Mouse (Mus musculus): ENCODE results near the gene Tmem267.
A peak's percentile ranks its signal among the peaks of the same experiment; 100 is the strongest.
"Not testable (repeated sequence)": the region's sequence is repeated elsewhere in the genome, so short reads cannot be mapped to it uniquely, and the experiment has no call there.

The Tmem267 gene

DNA sequence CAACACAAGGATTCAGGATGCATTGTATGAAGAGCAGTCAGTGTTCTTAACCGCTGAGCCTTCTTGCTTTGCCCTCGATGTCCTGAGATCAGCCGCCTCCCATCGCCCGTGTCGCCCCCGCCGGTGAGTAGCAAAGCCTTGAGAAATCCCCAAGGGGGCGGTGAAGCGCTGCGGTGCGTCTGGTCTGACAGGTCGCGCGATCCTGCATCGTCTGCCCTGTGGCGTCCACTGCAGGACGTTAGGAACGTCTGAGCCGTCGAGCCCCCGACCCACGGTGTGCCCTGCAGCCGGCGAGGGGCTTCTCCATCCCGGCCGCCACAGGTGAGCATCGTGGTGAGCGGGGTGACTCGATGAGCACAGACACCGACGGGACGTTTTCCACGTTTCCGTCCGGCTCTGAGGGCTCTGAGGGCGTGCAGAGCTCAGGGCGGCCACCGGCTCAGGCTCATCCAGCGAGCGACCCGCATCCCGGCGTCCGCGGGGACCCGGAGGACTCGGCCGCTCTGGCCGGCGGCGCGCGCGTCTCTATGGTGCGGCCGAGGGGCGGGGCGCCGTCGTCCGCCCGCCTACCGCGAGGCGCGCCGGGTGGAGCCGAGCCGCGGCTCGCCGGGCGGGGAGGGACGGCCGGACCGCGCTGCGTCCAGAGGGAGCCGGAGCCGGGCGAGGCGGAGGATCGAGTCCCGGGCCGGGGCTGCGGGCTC lies at the start of gene Tmem267, which contains the start of gene 3110070M22Rik:
Tmem267 (plus strand) TSS at position 160 of the 701 bp plus-strand sequence.
3110070M22Rik (minus strand) TSS at position 504 of the 701 bp plus-strand sequence.
- peak; percentile 89 for DNase-seq (ENCODE audit: low read depth)

DNA sequence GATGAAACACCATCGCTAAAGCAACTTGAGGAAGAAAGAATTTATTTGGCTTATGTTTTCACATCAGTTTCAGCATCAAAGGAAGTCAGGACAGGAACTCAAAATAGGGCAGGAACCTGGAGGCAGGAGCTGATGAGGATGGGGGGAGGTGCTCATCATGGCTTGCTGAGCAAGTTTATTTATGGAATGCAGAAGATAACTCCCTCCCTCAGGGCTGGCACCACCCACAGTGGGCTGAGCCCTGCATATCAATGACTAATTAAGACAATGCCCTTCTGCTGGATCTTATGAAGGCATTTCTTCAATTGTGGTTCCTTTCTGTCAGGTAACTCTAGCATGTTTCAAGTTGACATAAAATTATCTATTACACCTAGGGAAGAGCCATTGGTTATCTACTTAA lies 45.6 kb upstream of the Tmem267 start:
- DNase-seq (ENCODE audit: low read depth) = no peak

DNA sequence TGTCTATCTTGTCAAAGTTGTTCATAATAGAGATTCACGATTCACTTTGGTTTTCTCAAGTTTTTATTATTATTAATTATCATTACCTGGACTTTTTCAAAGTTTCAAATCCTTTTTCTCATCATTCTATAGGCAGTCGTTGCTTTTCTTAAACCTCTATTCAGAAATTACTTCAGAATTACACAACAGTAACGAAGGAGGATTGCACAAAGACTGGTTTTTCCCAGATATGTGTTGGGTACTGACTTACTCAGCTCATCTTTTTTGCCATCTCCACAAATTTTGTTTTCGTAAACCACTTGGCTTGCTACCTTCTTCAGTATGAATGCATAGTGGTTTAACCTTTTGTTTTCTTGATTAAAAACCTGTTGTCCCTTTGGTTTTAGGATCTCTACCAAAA lies 34.3 kb upstream of the Tmem267 start:
- no peak for DNase-seq (ENCODE audit: low read depth)

DNA sequence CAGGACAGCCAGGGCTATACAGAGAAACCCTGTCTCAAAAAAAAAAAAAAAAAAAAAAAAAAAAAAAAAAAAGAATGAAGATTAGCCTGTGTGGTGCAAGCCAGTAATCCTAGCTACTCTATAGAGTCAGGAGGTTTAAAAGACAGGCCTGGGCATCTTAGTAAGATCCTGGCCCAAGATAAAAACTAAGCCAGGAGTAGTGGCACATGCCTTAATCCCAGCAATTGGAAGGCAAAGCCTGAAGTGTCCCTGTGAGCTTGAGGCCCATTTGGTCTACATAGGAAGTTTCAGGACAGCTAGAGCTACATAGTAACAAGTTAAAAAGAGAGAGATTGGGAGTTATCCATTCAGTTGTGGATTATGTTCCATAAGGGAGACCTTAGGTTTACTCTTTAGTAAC lies 32.8 kb upstream of the Tmem267 start:
- DNase-seq (ENCODE audit: low read depth) = no peak

DNA sequence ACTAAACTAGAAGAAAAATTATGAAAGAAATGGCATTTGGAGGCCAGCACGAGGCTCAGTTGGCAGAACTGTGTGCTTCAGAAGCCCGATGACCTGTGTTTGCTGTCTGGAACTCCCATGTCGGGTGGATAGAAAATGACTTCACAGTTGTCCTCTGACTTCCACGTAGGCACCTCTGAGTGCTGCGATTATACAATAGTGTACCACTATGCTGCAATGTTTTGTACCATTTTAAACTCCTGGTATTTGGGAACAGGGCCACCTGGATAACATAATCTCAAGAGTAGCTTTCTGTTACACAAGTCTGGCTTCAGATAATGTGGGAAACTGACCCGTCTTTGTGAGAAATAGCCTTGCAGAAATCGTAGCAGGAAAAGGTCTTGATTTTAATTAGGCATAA lies 31.5 kb upstream of the Tmem267 start:
- DNase-seq (ENCODE audit: low read depth) = no peak

DNA sequence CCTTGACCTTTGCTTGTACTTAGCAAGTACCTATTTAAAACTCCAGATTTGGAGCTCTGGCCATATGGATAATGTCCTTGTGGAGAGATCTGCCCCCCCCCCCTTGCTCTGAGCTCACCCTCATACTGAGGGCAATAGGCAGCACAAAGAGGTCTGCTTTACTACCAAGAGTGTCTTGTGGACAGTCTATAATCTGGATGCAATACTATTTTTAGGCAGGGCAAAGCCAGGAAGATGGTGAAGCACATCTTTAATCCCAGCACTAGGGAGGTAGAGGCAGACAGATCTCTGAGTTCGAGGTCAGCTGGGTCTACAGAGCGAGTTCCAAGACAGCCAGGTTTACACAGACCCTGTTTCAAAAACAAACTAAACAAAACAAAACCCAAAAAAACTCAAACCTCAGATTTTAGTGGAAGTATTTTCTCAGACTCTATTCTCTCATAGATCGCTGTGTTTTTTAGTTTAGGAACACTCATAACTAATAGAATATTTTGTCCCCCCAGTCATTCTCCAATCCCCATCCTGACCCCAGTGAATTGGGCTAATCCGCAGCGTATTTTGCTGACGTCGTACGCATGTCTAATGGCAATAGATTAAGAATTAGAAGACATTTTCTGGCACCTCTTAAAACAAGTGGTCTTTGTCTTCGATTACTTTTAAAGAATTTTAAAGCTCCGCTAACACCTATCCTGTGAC lies 25.8 kb upstream of the Tmem267 start:
- DNase-seq (ENCODE audit: low read depth) = no peak

DNA sequence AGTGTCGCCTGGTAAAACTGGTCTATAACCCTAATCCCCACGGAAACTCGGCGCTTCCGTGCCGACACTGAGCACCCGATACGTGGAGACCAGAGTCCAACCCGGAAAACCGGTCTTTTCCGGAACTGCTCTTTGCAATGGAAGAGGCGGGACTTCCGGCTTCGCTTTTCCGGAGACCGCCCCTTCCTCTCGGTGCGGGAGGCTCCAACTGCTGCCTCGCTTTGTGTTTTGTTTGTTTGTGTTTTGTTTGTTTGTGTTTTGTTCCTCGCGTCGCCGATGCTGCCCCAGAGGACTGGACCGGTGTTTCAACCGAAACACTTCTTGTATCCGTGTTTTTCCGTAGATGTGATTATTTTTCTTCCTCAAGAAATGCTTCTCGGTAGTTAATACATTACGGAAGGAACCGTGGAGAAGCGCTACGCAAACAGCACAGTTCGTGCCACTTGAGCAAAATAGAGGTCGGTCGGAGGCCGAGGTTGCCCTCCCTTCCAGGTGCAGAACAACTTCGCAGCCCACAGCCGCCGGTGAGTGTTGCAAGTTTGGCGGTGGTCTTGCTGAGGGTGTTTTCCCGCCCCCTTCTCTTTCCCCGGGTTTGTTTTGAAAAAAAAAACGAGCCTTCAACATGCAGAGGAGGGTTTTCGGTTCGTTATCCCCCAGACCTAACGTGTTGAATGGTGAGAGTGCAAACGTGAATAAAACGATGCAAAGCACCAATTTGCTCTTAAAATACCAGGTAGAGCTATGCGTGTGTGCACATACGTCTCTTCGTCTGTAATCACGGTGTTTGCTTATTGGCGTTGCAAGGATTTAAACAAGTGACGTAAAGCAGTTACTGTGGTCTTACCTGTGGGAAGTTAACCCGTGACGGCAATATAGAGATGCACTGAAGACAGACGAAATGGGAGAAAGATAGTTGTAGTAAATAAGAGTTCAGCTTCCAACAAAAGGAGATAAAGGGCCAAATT lies 25.0 kb upstream of the Tmem267 start, which contains the start of gene 4833420G17Rik:
4833420G17Rik (plus strand) TSS at position 173 of the 965 bp plus-strand sequence.
- DNase-seq (ENCODE audit: low read depth) = peak; percentile 93

DNA sequence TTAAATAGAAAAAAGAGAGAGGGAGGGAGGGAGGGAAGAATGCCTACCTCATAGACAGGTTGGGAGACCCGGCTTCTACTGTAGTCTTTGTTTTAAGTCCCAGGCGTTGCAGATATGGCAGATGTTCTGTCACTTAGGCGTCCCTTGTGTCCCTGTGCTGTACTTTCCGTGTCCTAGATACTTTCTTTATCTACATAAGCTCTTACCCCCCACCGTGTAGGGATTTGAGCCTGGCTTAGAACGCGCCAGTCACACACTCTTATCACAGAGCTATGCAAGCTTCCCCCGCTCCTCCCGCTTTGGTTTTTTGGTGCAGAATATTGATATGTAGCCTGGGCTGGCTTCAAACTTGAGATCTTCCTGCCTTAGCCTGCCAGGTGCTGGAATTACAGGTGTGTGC lies 11.2 kb upstream of the Tmem267 start:
- DNase-seq (ENCODE audit: low read depth) = no peak

DNA sequence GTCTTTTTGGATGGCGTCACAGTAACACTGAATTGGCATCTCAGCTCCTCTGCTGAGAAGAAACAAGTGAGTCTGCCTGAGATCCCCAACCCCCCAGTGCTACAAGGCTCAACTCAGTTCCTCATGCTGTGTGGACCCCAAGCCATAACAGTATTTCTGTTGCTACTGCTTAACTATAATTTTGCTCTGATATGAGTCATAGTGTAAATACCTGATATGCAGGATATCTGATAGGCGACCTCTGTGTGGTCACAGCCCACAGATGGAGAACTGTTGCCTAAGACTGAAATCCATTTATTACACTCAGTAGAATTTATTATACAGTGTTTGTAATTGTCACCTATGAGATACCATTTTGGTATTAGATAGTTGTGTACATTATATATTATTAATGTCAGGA lies 10.1 kb upstream of the Tmem267 start:
- no peak for DNase-seq (ENCODE audit: low read depth)

DNA sequence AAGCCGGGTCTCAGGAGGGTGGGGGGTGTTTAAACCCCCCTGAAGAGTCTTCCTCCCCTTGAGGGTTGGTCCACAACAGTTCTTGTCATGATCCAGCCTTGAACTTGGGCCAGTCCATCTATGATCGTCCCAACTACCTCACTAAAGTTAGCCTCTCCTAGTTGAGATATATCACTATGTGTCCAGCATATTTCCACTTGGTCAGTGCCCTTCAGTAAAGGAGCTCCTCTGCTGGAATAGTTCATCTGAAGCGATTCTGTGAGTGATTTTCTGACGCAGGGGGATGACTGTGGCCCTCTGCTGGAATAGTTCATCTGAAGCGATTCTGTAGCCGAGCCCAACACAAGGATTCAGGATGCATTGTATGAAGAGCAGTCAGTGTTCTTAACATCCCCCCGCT lies 485 bp upstream of the Tmem267 start:
- DNase-seq (ENCODE audit: low read depth) = peak; percentile 9

DNA sequence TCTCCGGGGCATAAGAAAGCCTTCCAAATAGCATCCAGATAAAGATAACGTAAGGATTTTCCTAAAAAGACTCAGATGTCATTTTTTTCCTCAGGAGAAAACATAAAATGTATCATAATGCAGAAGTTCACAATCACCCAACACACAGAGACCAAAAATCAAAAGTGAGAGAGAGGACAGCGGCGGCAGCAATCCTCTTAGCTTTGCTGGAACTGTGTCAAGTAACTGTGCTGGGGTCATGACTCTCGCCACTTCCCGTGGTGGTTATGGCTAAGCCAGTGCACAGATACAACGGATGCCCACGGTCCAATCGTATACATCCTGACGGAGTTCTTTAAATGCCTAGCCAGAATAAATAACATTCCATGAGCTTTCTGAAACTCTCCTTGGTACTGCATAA lies 4.2 kb downstream of the Tmem267 start:
- not testable (repeated sequence) for DNase-seq (ENCODE audit: low read depth)

DNA sequence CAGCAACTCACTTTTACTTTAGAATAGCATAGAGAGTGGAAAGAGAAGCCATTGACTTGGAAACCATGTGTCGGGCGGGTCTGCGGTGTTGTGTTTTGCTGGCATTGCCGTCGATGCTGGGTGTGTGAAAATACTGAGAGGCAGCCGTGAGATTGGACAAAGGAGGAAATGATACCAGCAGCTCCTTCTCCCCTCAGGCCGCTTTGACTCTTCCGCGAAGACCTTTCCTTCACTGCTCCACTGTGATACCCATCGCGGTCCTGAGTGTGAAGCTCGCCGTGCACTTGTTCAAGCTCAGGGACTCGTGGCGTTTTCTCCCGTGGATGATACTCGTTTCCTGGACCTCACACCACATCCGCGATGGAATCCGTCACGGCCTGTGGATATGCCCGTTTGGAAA lies 7.1 kb downstream of the Tmem267 start:
- DNase-seq (ENCODE audit: low read depth) = not testable (repeated sequence)

DNA sequence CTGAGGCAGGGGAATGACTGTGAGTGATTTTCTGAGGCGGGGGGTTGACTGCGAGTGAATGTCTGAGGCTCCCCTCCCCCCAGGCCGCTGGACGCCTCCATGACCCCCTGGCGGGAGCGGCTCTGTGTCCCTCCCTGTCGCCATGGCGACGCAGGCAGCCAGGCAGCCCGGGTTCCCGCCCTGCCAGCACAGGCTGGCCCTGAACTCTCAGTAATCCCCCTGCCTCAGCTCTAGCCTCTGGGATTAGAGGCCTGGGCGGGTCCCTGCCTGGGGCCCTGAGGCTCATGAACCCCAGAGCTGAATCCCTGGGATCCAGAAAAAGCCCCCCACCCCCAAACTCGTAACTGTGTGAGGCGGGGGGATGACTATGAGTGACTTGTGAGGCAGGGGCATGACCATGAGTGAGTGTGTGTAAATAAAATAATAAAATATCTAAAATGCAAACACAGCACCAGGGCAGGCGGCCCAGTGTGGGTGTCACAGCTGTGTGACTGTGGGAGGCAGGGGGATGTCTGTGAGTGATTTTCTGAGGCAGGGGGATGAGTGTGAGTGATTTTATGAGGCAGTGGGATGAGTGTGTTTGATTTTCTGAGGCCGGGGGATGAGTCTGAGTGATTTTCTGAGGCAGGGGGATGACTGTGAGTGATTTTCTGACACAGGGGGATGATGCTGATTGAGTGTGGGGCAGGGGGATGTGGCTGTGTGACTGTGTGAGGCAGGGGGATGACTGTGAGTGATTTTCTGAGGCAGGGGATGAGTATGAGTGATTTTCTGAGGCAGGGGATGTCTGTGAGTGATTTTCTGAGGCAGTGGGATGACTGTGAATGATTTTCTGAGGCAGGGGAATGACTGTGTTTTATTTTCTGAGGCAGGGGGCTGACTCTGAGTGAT lies 108.7 kb downstream of the Tmem267 start:
- DNase-seq (ENCODE audit: low read depth) = peak; percentile 77

DNA sequence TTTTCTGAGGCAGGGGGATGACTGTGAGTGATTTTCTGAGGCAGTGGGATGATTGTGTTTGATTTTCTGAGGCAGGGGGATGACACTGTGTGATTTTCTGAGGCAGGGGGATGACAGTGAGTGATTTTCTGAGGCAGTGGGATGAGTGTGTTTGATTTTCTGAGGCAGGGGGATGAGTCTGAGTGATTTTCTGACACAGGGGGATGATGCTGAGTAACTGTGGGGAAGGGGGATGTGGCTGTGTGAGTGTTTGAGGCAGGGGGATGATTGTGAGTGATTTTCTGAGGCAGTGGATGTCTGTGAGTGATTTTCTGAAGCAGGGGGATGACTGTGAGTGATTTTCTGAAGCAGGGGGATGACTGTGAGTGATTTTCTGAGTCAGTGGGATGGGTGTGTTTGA lies 110.6 kb downstream of the Tmem267 start:
- DNase-seq (ENCODE audit: low read depth) = peak; percentile 61

DNA sequence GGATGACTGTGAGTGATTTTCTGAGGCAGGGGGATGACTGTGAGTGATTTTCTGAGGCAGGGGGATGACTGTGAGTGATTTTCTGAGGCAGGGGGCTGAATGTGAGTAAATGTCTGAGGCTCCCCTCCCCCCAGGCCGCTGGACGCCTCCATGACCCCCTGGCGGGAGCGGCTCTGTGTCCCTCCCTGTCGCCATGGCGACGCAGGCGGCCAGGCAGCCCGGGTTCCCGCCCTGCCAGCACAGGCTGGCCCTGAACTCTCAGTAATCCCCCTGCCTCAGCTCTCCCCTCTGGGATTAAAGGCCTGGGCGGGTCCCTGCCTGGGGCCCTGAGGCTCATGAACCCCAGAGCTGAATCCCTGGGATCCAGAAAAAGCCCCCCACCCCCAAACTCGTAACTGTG lies 111.2 kb downstream of the Tmem267 start:
- DNase-seq (ENCODE audit: low read depth) = not testable (repeated sequence)

DNA sequence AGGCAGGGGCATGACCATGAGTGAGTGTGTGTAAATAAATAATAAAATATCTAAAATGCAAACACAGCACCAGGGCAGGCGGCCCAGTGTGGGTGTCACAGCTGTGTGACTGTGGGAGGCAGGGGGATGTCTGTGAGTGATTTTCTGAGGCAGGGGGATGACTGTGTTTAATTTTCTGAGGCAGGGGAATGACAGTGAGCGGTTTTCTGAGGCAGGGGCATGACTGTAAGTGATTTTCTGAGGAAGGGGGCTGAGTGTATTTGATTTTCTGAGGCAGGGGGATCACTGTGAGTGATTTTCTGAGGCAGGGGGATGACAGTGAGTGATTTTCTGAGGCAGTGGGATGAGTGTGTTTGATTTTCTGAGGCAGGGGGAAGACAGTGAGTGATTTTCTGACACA lies 111.7 kb downstream of the Tmem267 start:
- not testable (repeated sequence) for DNase-seq (ENCODE audit: low read depth)

DNA sequence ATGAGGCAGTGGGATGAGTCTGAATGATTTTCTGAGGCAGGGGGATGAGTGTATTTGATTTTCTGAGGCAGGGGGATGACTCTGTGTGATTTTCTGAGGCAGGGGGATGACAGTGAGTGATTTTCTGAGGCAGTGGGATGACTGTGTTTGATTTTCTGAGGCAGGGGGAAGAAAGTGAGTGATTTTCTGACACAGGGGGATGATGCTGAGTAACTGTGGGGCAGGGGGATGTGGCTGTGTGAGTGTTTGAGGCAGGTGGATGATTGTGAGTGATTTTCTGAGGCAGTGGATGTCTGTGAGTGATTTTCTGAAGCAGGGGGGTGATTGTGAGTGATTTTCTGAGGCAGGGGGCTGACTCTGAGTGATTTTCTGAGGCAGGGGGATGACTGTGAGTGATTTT lies 112.3 kb downstream of the Tmem267 start:
- DNase-seq (ENCODE audit: low read depth) = peak; percentile 75

DNA sequence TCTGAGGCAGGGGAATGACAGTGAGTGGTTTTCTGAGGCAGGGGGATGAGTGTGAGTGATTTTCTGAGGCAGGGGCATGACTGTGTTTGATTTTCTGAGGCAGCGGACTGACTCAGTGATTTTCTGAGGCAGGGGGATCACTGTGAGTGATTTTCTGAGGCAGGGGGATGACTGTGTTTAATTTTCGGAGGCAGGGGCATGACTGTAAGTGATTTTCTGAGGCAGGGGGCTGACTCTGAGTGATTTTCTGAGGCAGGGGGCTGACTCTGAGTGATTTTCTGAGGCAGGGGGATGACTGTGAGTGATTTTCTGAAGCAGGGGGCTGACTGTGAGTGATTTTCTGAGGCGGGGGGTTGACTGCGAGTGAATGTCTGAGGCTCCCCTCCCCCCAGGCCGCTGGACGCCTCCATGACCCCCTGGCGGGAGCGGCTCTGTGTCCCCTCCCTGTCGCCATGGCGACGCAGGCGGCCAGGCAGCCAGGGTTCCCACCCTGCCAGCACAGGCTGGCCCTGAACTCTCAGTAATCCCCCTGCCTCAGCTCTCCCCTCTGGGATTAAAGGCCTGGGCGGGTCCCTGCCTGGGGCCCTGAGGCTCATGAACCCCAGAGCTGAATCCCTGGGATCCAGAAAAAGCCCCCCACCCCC lies 115.0 kb downstream of the Tmem267 start:
- DNase-seq (ENCODE audit: low read depth) = not testable (repeated sequence)

DNA sequence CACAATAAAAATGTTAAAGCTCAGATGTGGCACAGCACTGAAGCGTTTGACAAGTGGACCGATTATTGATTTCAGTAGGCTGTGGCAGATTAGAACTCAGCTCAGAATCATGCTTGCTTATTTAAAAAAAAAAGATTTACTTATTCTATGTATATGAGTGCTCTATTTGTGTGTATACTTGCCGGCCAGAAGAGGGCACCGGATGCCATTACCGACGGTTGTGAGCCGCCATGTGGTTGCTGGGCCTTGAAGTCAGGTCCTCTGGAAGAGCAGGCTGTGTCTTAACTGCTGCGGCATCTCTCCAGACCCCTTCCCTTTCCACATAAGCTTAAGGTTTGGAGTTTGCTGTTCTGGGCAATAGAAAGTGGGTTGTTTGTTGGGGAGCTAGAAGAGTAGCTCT lies 116.1 kb downstream of the Tmem267 start:
- peak; percentile 21 for DNase-seq (ENCODE audit: low read depth)

DNA sequence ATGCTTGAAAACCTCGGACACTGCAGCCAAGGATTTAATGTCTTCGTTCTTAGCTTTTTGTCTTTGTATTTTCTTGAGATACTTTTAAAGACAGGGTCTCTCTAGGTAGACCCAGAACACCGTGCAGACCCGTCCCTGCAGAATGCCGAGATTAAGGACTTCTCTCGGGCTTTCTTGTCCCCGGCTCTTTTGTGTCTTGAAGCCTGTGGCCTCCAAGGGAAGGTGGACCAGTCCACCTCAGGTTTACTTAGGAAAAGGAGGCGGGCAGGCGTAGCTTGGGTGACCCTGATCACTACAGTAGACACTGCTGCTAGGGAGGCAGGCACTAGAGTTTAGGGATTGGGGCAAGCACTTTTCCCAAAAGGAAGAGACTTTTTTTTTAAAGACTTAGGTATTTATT lies 116.5 kb downstream of the Tmem267 start:
- not testable (repeated sequence) for DNase-seq (ENCODE audit: low read depth)

DNA sequence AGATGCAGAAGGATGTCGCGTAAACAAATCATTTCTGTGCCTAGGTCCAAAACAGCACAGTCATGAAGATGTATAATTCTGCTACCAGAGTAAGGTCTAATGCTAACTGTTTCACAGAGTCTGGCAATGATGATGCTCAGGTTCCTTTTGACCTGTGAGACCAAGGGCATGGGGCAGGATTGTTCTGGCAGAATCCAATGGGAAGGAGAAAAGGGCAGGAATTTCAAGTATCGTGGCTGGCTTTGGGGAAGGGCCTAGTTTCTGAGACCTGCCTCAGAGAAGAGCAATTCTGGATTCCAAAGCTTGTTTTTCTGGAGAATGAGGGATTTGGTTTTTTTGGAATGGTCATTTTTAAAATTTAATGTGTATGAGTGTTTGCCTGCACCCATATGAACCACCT lies 131.0 kb downstream of the Tmem267 start:
- DNase-seq (ENCODE audit: low read depth) = no peak
